Mouse (Mus musculus): ENCODE measurements around the gene Babam2. TPM values are rescaled to one million over a fixed set of nuclear protein-coding genes. Genes with fewer than 3 reads are reported as not detected.
A peak's percentile ranks its signal among the peaks of the same experiment; 100 is the strongest.

Gene Babam2
- total RNA-seq, 2 experiments from 2014 or later = 49.3 to 50.4 TPM

GRCm38 (mm10) chr5:31687972-31688371 is 9.5 kb upstream of the Babam2 start:
- no peak overlapping the region for H3K4me3 ChIP-seq
- TF ChIP-seq CTCF (conservative IDR thresholded peaks at IDR 0.05) = no peak
- no peak overlapping the region for H3K27ac ChIP-seq
- DNase-seq (ENCODE audit: low spot score in 2 of 2) = no peak

GRCm38 (mm10) chr5:31693191-31693590 is 4.3 kb upstream of the Babam2 start:
- H3K4me3 ChIP-seq = no peak overlapping the region
- no peak overlapping the region for H3K27ac ChIP-seq
- TF ChIP-seq CTCF (conservative IDR thresholded peaks at IDR 0.05) = no peak
- DNase-seq (ENCODE audit: low spot score in 2 of 2) = no peak

- no peak for TF ChIP-seq CTCF (conservative IDR thresholded peaks at IDR 0.05)
- DNase-seq (ENCODE audit: low spot score in 2 of 2) = no peak
- peak within 1 kb of the TSS; percentile 98 for H3K27ac ChIP-seq
- H3K4me3 ChIP-seq = peak within 1 kb of the TSS; percentile 92
Observed at GRCm38 (mm10) chr5:31696971-31697643, 377 bp upstream of the Babam2 start, which contains the start of gene Rbks. Gene Rbks, minus strand, starts transcription at chr5:31697627.

- Histone ChIP-seq H3K4me3 (peak overlapping the region; percentile 92), H3K27ac (peak overlapping the region; percentile 98)
- peak; percentile 83 to 90 for DNase-seq (ENCODE audit: low spot score in 2 of 2)
- no peak for TF ChIP-seq CTCF (conservative IDR thresholded peaks at IDR 0.05)
Observed at GRCm38 (mm10) chr5:31698297-31698726, 828 bp downstream of the Babam2 start.

GRCm38 (mm10) chr5:31698931-31699330 is 1.4 kb downstream of the Babam2 start:
- no peak for TF ChIP-seq CTCF (conservative IDR thresholded peaks at IDR 0.05)
- Histone ChIP-seq H3K27ac (peak overlapping the region; percentile 98), H3K4me3 (peak overlapping the region; percentile 92)
- DNase-seq (ENCODE audit: low spot score in 2 of 2) = no peak

- peak overlapping the region; percentile 98; the same call in 1 of the 2 replicates for H3K27ac ChIP-seq
Observed at GRCm38 (mm10) chr5:31699397-31699796, 1.9 kb downstream of the Babam2 start.

GRCm38 (mm10) chr5:31704971-31705370 is 7.5 kb downstream of the Babam2 start:
- H3K27ac ChIP-seq = peak overlapping the region; percentile 52
- peak; percentile 79 to 81 for DNase-seq (ENCODE audit: low spot score in 2 of 2)
- H3K4me3 ChIP-seq = no peak overlapping the region
- TF ChIP-seq CTCF (conservative IDR thresholded peaks at IDR 0.05) = no peak

More at GRCm38 (mm10) chr5:31699397-31699796, 1.9 kb downstream of the Babam2 start:
- H3K4me3 ChIP-seq = no peak overlapping the region
- DNase-seq (ENCODE audit: low spot score in 2 of 2) = no peak
- no peak for TF ChIP-seq CTCF (conservative IDR thresholded peaks at IDR 0.05)

- Histone ChIP-seq H3K4me3 (no peak overlapping the region), H3K27ac (no peak overlapping the region)
- no peak for TF ChIP-seq CTCF (conservative IDR thresholded peaks at IDR 0.05)
- no peak for DNase-seq (ENCODE audit: low spot score in 2 of 2)
Observed at GRCm38 (mm10) chr5:31706826-31707225, 9.3 kb downstream of the Babam2 start.

GRCm38 (mm10) chr5:31709389-31709788 is 11.9 kb downstream of the Babam2 start:
- peak; percentile 60 for TF ChIP-seq CTCF (conservative IDR thresholded peaks at IDR 0.05)
- DNase-seq (ENCODE audit: low spot score in 2 of 2) = no peak
- Histone ChIP-seq H3K27ac (no peak overlapping the region), H3K4me3 (no peak overlapping the region)

- Histone ChIP-seq H3K27ac (no peak overlapping the region), H3K4me3 (no peak overlapping the region)
- DNase-seq (ENCODE audit: low spot score in 2 of 2) = no peak
- TF ChIP-seq CTCF (conservative IDR thresholded peaks at IDR 0.05) = no peak
Observed at GRCm38 (mm10) chr5:31713280-31713711, 15.8 kb downstream of the Babam2 start.

- Histone ChIP-seq H3K27ac (no peak overlapping the region), H3K4me3 (no peak overlapping the region)
- DNase-seq (ENCODE audit: low spot score in 2 of 2) = no peak
- TF ChIP-seq CTCF (conservative IDR thresholded peaks at IDR 0.05) = no peak
Observed at GRCm38 (mm10) chr5:31713841-31714264, 16.4 kb downstream of the Babam2 start.

- H3K27ac ChIP-seq = no peak overlapping the region
Observed at GRCm38 (mm10) chr5:31715486-31716150, 18.1 kb downstream of the Babam2 start.

GRCm38 (mm10) chr5:31724519-31724918 is 27.0 kb downstream of the Babam2 start:
- no peak for DNase-seq (ENCODE audit: low spot score in 2 of 2)
- no peak for TF ChIP-seq CTCF (conservative IDR thresholded peaks at IDR 0.05)
- H3K27ac ChIP-seq = no peak overlapping the region
- no peak overlapping the region for H3K4me3 ChIP-seq

More at GRCm38 (mm10) chr5:31715486-31716150, 18.1 kb downstream of the Babam2 start:
- DNase-seq (ENCODE audit: low spot score in 2 of 2) = no peak
- H3K4me3 ChIP-seq = no peak overlapping the region
- no peak for TF ChIP-seq CTCF (conservative IDR thresholded peaks at IDR 0.05)
